Mouse (Mus musculus): ENCODE measurements around the gene Gramd1b. TPM values are rescaled to one million over a fixed set of nuclear protein-coding genes. Genes with fewer than 3 reads are reported as not detected.

The Gramd1b gene
- polyA plus RNA-seq, 1 experiment from 2014 or later: 6.5 TPM

DNA sequence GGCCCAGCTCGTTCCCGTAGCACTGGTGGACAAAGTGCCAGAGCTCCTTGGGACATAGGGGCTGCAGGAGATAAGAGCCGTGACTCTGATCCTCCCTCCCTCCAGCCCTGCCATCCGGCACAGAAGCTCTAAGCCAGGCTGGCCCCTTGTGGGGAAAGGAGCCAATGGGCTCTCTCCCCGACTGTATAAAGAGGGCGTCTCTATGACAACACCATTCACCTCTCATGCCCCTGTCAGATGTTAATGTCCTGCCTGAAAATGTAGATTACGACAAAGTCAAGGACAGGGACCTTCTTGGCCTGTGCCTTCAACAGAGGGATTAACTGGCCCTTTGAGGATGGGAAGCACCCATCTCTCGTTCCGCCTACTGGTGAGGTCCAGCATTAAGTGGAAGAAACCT is 219.4 kb downstream of the Gramd1b start:
- no peak overlapping the region for H3K4me2 ChIP-seq (ENCODE audit: low read length)
- no peaks in the 10 kb centered on the region for H3K4me1 ChIP-seq (ENCODE audit: control insufficient read depth in 2 of 2, insufficient read depth in 2 of 2, low read length in 2 of 2)
- no peaks in the 10 kb centered on the region for H3K27me3 ChIP-seq (ENCODE audit: control insufficient read depth, insufficient read depth, low read length)
- ATAC-seq (ENCODE audit: insufficient number of reproducible peaks, insufficient read depth, low FRiP score, low read depth): no peak
- no peak overlapping the region for H3K27ac ChIP-seq (replicated peaks in 1 of 2; ENCODE audit: control insufficient read depth in 1 of 2, insufficient read depth in 1 of 2, low read depth in 2 of 2, low read length in 2 of 2)
- 59% methylated on average over 9 of the region's 9 CpGs for WGBS
- no peak overlapping the region for H3K4me3 ChIP-seq (ENCODE audit: control insufficient read depth in 1 of 2, insufficient read depth in 1 of 2, low read depth in 1 of 2, low read length in 2 of 2)
- no peak overlapping the region for H3K9ac ChIP-seq (ENCODE audit: low read length)
- peaks cover 56% of the 10 kb centered on the region for H3K36me3 ChIP-seq (ENCODE audit: control insufficient read depth, insufficient read depth, low read length)
- no peaks in the 10 kb centered on the region for H3K9me3 ChIP-seq (ENCODE audit: control insufficient read depth, low read length)

- H3K27ac ChIP-seq (replicated peaks in 1 of 2; ENCODE audit: control insufficient read depth in 1 of 2, insufficient read depth in 1 of 2, low read depth in 2 of 2, low read length in 2 of 2): no peak overlapping the region
- peaks cover 69% of the 10 kb centered on the region for H3K36me3 ChIP-seq (ENCODE audit: control insufficient read depth, insufficient read depth, low read length)
- H3K4me3 ChIP-seq (ENCODE audit: control insufficient read depth in 1 of 2, insufficient read depth in 1 of 2, low read depth in 1 of 2, low read length in 2 of 2): no peak overlapping the region
- H3K4me2 ChIP-seq (ENCODE audit: low read length): no peak overlapping the region
- H3K9ac ChIP-seq (ENCODE audit: low read length): no peak overlapping the region
- ATAC-seq (ENCODE audit: insufficient number of reproducible peaks, insufficient read depth, low FRiP score, low read depth): no peak
- 91% methylated on average over 6 of the region's 6 CpGs for WGBS
- no peaks in the 10 kb centered on the region for H3K27me3 ChIP-seq (ENCODE audit: control insufficient read depth, insufficient read depth, low read length)
- no peaks in the 10 kb centered on the region for H3K4me1 ChIP-seq (ENCODE audit: control insufficient read depth in 2 of 2, insufficient read depth in 2 of 2, low read length in 2 of 2)
- H3K9me3 ChIP-seq (ENCODE audit: control insufficient read depth, low read length): no peaks in the 10 kb centered on the region
Measured at GRCm38 (mm10) chr9:40309876-40310275, 221.3 kb downstream of the Gramd1b start.

GRCm38 (mm10) chr9:40307311-40307710 is 223.9 kb downstream of the Gramd1b start:
- Histone ChIP-seq H3K4me3 (ENCODE audit: control insufficient read depth in 1 of 2, insufficient read depth in 1 of 2, low read depth in 1 of 2, low read length in 2 of 2) (no peak overlapping the region), H3K36me3 (ENCODE audit: control insufficient read depth, insufficient read depth, low read length) (peaks cover 77% of the 10 kb centered on the region), H3K4me1 (ENCODE audit: control insufficient read depth in 2 of 2, insufficient read depth in 2 of 2, low read length in 2 of 2) (no peaks in the 10 kb centered on the region), H3K9me3 (ENCODE audit: control insufficient read depth, low read length) (no peaks in the 10 kb centered on the region), H3K4me2 (ENCODE audit: low read length) (no peak overlapping the region), H3K9ac (ENCODE audit: low read length) (no peak overlapping the region), H3K27me3 (ENCODE audit: control insufficient read depth, insufficient read depth, low read length) (no peaks in the 10 kb centered on the region), H3K27ac (replicated peaks in 1 of 2; ENCODE audit: control insufficient read depth in 1 of 2, insufficient read depth in 1 of 2, low read depth in 2 of 2, low read length in 2 of 2) (no peak overlapping the region)
- ATAC-seq (ENCODE audit: insufficient number of reproducible peaks, insufficient read depth, low FRiP score, low read depth): no peak
- WGBS: 85% methylated on average over 3 of the region's 3 CpGs

- no peaks in the 10 kb centered on the region for H3K9me3 ChIP-seq (ENCODE audit: control insufficient read depth, low read length)
- peaks cover 82% of the 10 kb centered on the region for H3K36me3 ChIP-seq (ENCODE audit: control insufficient read depth, insufficient read depth, low read length)
- H3K4me3 ChIP-seq (ENCODE audit: control insufficient read depth in 1 of 2, insufficient read depth in 1 of 2, low read depth in 1 of 2, low read length in 2 of 2): no peak overlapping the region
- no peak for ATAC-seq (ENCODE audit: insufficient number of reproducible peaks, insufficient read depth, low FRiP score, low read depth)
- no peaks in the 10 kb centered on the region for H3K4me1 ChIP-seq (ENCODE audit: control insufficient read depth in 2 of 2, insufficient read depth in 2 of 2, low read length in 2 of 2)
- H3K4me2 ChIP-seq (ENCODE audit: low read length): no peak overlapping the region
- no peak overlapping the region for H3K27ac ChIP-seq (replicated peaks in 1 of 2; ENCODE audit: control insufficient read depth in 1 of 2, insufficient read depth in 1 of 2, low read depth in 2 of 2, low read length in 2 of 2)
- 91% methylated on average over 8 of the region's 8 CpGs for whole genome bisulfite sequencing
- no peaks in the 10 kb centered on the region for H3K27me3 ChIP-seq (ENCODE audit: control insufficient read depth, insufficient read depth, low read length)
- H3K9ac ChIP-seq (ENCODE audit: low read length): no peak overlapping the region
Measured at GRCm38 (mm10) chr9:40304243-40304642, 226.9 kb downstream of the Gramd1b start.

DNA sequence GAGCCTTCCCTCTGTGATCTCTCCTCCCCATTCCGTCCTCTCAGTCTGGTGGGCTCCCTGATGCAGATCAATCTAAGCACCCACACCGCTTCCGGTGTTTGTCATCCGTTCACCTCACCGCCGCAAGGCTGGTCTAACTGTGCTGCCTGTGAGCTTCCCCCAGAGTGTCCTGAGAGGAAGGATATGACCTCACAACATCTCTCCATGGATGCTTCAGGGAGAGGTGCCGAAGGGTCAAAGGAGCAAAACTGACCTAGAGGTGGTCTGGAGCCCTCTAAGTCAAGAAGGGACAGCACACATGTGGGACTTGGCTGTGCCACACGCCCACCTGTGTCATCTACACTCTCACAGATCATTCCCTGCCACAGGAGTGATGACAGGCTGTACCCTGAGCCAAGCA is 228.8 kb downstream of the Gramd1b start:
- no peak for ATAC-seq (ENCODE audit: insufficient number of reproducible peaks, insufficient read depth, low FRiP score, low read depth)
- Histone ChIP-seq H3K36me3 (ENCODE audit: control insufficient read depth, insufficient read depth, low read length) (peaks cover 89% of the 10 kb centered on the region), H3K9ac (ENCODE audit: low read length) (no peak overlapping the region), H3K4me1 (ENCODE audit: control insufficient read depth in 2 of 2, insufficient read depth in 2 of 2, low read length in 2 of 2) (no peaks in the 10 kb centered on the region), H3K27me3 (ENCODE audit: control insufficient read depth, insufficient read depth, low read length) (no peaks in the 10 kb centered on the region), H3K4me3 (ENCODE audit: control insufficient read depth in 1 of 2, insufficient read depth in 1 of 2, low read depth in 1 of 2, low read length in 2 of 2) (no peak overlapping the region), H3K27ac (replicated peaks in 1 of 2; ENCODE audit: control insufficient read depth in 1 of 2, insufficient read depth in 1 of 2, low read depth in 2 of 2, low read length in 2 of 2) (no peak overlapping the region), H3K9me3 (ENCODE audit: control insufficient read depth, low read length) (no peaks in the 10 kb centered on the region), H3K4me2 (ENCODE audit: low read length) (no peak overlapping the region)
- WGBS: 83% methylated on average over 8 of the region's 8 CpGs

DNA sequence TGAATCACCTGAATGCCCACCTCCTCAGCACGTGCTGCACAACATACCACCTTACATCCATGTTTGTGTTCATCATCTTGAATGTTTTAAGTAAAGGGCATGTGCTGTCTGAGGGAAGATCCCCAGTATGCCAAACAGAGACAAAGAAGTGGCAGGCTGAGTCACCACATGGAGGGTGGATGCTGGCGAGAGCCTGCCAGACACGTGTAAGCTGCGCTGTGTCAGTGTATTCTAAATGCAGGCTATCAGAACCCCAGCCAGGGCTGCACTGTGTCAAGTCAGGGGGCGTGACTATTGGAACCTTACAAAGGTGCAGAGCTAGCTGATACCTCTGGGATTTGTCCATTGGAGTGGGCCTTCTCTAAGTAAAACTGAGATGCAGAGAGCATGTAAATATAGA is 229.7 kb downstream of the Gramd1b start:
- Histone ChIP-seq H3K27ac (replicated peaks in 1 of 2; ENCODE audit: control insufficient read depth in 1 of 2, insufficient read depth in 1 of 2, low read depth in 2 of 2, low read length in 2 of 2) (no peak overlapping the region), H3K4me3 (ENCODE audit: control insufficient read depth in 1 of 2, insufficient read depth in 1 of 2, low read depth in 1 of 2, low read length in 2 of 2) (no peak overlapping the region), H3K9ac (ENCODE audit: low read length) (no peak overlapping the region), H3K9me3 (ENCODE audit: control insufficient read depth, low read length) (no peaks in the 10 kb centered on the region), H3K4me1 (ENCODE audit: control insufficient read depth in 2 of 2, insufficient read depth in 2 of 2, low read length in 2 of 2) (no peaks in the 10 kb centered on the region), H3K4me2 (ENCODE audit: low read length) (no peak overlapping the region), H3K36me3 (ENCODE audit: control insufficient read depth, insufficient read depth, low read length) (peaks cover 84% of the 10 kb centered on the region), H3K27me3 (ENCODE audit: control insufficient read depth, insufficient read depth, low read length) (no peaks in the 10 kb centered on the region)
- WGBS: 65% methylated on average over 5 of the region's 5 CpGs
- no peak for ATAC-seq (ENCODE audit: insufficient number of reproducible peaks, insufficient read depth, low FRiP score, low read depth)

GRCm38 (mm10) chr9:40300018-40300989 is 230.9 kb downstream of the Gramd1b start:
- WGBS: 83% methylated on average over 15 of the region's 15 CpGs
- ATAC-seq (ENCODE audit: insufficient number of reproducible peaks, insufficient read depth, low FRiP score, low read depth): no peak
- no peak overlapping the region for H3K4me3 ChIP-seq (ENCODE audit: control insufficient read depth in 1 of 2, insufficient read depth in 1 of 2, low read depth in 1 of 2, low read length in 2 of 2)
- no peaks in the 10 kb centered on the region for H3K4me1 ChIP-seq (ENCODE audit: control insufficient read depth in 2 of 2, insufficient read depth in 2 of 2, low read length in 2 of 2)
- no peaks in the 10 kb centered on the region for H3K9me3 ChIP-seq (ENCODE audit: control insufficient read depth, low read length)
- H3K27ac ChIP-seq (replicated peaks in 1 of 2; ENCODE audit: control insufficient read depth in 1 of 2, insufficient read depth in 1 of 2, low read depth in 2 of 2, low read length in 2 of 2): no peak overlapping the region
- H3K4me2 ChIP-seq (ENCODE audit: low read length): no peak overlapping the region
- H3K9ac ChIP-seq (ENCODE audit: low read length): no peak overlapping the region
- peaks cover 77% of the 10 kb centered on the region for H3K36me3 ChIP-seq (ENCODE audit: control insufficient read depth, insufficient read depth, low read length)
- no peaks in the 10 kb centered on the region for H3K27me3 ChIP-seq (ENCODE audit: control insufficient read depth, insufficient read depth, low read length)

Data from heart, embryonic 14.5 days (tissue).